Comparison of ENCODE assay signal across 21 mouse cellular contexts in the genomic region with DNA sequence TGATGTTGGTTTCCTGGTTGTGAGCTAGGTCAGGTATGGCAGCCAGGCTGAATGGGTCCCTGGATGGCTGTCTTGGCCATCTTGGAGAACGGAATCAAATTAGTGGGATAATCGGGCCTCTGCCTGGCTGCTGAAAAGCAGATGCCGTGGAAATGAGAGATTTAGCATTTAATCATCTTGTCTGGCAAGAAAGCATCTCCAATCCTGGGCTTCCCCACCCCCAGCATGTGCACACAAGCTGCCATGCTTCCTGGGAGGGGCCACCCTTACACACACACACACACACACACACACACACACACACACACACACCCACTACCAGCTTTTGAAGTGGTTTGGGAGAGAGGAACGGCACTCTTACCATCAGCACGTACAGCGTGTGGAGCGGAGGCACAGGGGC.
DNase-seq lines count a peak whose midpoint lies in the region; ATAC-seq and TF ChIP-seq lines count a peak whose summit lies in the region.
"Had no signal": no experiment of that assay in that cellular context is flagged by ENCODE, and none has a peak within 500 bp of the region (broad histone marks: within the 10 kb centered on the region; RNA-seq: fewer than 3 reads in every experiment).

No protein-coding gene starts in this region.

- no peak for TF ChIP-seq CTCF in brain, embryonic 14.5 days (IDR thresholded peaks at IDR 0.05; ENCODE audit: borderline replicate concordance, extremely low read depth, insufficient read depth, insufficient read length)

- no peak for TF ChIP-seq POLR2A in brain, embryonic 14.5 days (IDR thresholded peaks at IDR 0.05; ENCODE audit: borderline replicate concordance, extremely low read depth, insufficient read depth, insufficient read length, poor library complexity, severe bottlenecking)

- H3K4me1 ChIP-seq in forebrain, embryonic 16.5 days (replicated peaks; ENCODE audit: control insufficient read depth, insufficient read depth, low read length), result peaks cover 12% of the 10 kb centered on the region
- no peaks in the 10 kb centered on the region for H3K4me1 ChIP-seq in forebrain, embryonic 13.5 days
- peaks cover under 1% of the 10 kb centered on the region; the same call in 1 of the 2 replicates for H3K4me1 ChIP-seq in hindbrain, embryonic 15.5 days (replicated peaks)
- no peaks in the 10 kb centered on the region for H3K4me1 ChIP-seq in hindbrain, embryonic 11.5 days (replicated peaks; ENCODE audit: control insufficient read depth, insufficient read depth, low read length)
- H3K4me1 ChIP-seq in neural tube, embryonic 13.5 days (replicated peaks), result peaks cover 17% of the 10 kb centered on the region
- 0 out of 2 replicates have a peak, but pooled peaks cover 3% of the 10 kb centered on the region for H3K4me1 ChIP-seq in kidney, embryonic 16.5 days (ENCODE audit: insufficient read depth, low read length)

- no peak overlapping the region for H3K4me3 ChIP-seq in forebrain, embryonic 16.5 days (replicated peaks; ENCODE audit: low read length)
- no peak overlapping the region for H3K4me3 ChIP-seq in forebrain, embryonic 13.5 days
- no peak overlapping the region for H3K4me3 ChIP-seq in hindbrain, embryonic 15.5 days
- H3K4me3 ChIP-seq in hindbrain, embryonic 11.5 days (ENCODE audit: low read depth, low read length), result no peak overlapping the region
- H3K4me3 ChIP-seq in neural tube, embryonic 13.5 days, result no peak overlapping the region
- no peak overlapping the region for H3K4me3 ChIP-seq in kidney, embryonic 16.5 days (ENCODE audit: low read length)
- H3K4me3 ChIP-seq: embryonic facial prominence, embryonic 12.5 days; heart, embryonic 13.5 days had no signal

- peak overlapping the region; percentile 10; the same call in 1 of the 2 replicates for H3K27ac ChIP-seq in forebrain, embryonic 16.5 days (ENCODE audit: low read length)
- no peak overlapping the region for H3K27ac ChIP-seq in forebrain, embryonic 13.5 days
- 0 out of 2 replicates have a peak overlapping the region, but pooled peaks have one; percentile 19 for H3K27ac ChIP-seq in hindbrain, embryonic 15.5 days (replicated peaks)
- H3K27ac ChIP-seq in hindbrain, embryonic 11.5 days (ENCODE audit: low read depth, low read length), result no peak overlapping the region
- no peak overlapping the region for H3K27ac ChIP-seq in neural tube, embryonic 13.5 days (replicated peaks)
- H3K27ac ChIP-seq in kidney, embryonic 16.5 days (ENCODE audit: low read length), result no peak overlapping the region
- H3K27ac ChIP-seq: embryonic facial prominence, embryonic 12.5 days; heart, embryonic 13.5 days had no signal

- no peaks in the 10 kb centered on the region for H3K9me3 ChIP-seq in forebrain, embryonic 16.5 days (ENCODE audit: control insufficient read depth, low read length)
- no peaks in the 10 kb centered on the region for H3K9me3 ChIP-seq in forebrain, embryonic 13.5 days (replicated peaks)
- H3K9me3 ChIP-seq in hindbrain, embryonic 15.5 days, result no peaks in the 10 kb centered on the region
- no peaks in the 10 kb centered on the region for H3K9me3 ChIP-seq in hindbrain, embryonic 11.5 days (ENCODE audit: control insufficient read depth, low read length)
- H3K9me3 ChIP-seq in neural tube, embryonic 13.5 days, result no peaks in the 10 kb centered on the region
- H3K9me3 ChIP-seq in kidney, embryonic 16.5 days (ENCODE audit: low read length), result no peaks in the 10 kb centered on the region
- H3K9me3 ChIP-seq: embryonic facial prominence, embryonic 12.5 days; heart, embryonic 13.5 days had no signal

- H3K9ac ChIP-seq in forebrain, embryonic 16.5 days (replicated peaks; ENCODE audit: low read depth, low read length), result no peak overlapping the region
- no peak overlapping the region for H3K9ac ChIP-seq in forebrain, embryonic 13.5 days
- H3K9ac ChIP-seq in hindbrain, embryonic 15.5 days, result no peak overlapping the region
- H3K9ac ChIP-seq in hindbrain, embryonic 11.5 days (ENCODE audit: low read depth, low read length), result no peak overlapping the region
- H3K9ac ChIP-seq in neural tube, embryonic 13.5 days, result no peak overlapping the region
- no peak overlapping the region for H3K9ac ChIP-seq in kidney, embryonic 16.5 days (replicated peaks; ENCODE audit: low read length)
- H3K9ac ChIP-seq: embryonic facial prominence, embryonic 12.5 days; heart, embryonic 13.5 days had no signal

- peak; percentile 37; the same call in 1 of the 2 replicates for ATAC-seq in forebrain, embryonic 16.5 days
- no peak for ATAC-seq in forebrain, embryonic 13.5 days
- no peak for ATAC-seq in hindbrain, embryonic 15.5 days (ENCODE audit: low FRiP score, low read depth)
- no peak for ATAC-seq in hindbrain, embryonic 11.5 days (ENCODE audit: low FRiP score)
- peak; percentile 17; the same call in 1 of the 2 replicates for ATAC-seq in neural tube, embryonic 13.5 days (ENCODE audit: low read depth)
- no peak for ATAC-seq in kidney, embryonic 16.5 days (ENCODE audit: low FRiP score, low TSS enrichment)
- ATAC-seq: CD4-positive, CD25-positive, alpha-beta regulatory T cell, adult 4 months; intestine, embryonic 16.5 days had no signal

- WGBS in forebrain, embryonic 16.5 days, result 61% methylated on average over 7 of the region's 7 CpGs
- 84% methylated on average over 7 of the region's 7 CpGs for WGBS in forebrain, embryonic 13.5 days
- 60% methylated on average over 7 of the region's 7 CpGs for WGBS in hindbrain, embryonic 15.5 days
- 85% methylated on average over 7 of the region's 7 CpGs for WGBS in hindbrain, embryonic 11.5 days
- WGBS in neural tube, embryonic 13.5 days, result 74% methylated on average over 7 of the region's 7 CpGs
- WGBS in kidney, embryonic 16.5 days, result 93% methylated on average over 7 of the region's 7 CpGs

- DNase-seq in hindbrain, embryonic 11.5 days (ENCODE audit: low spot score), result no peak
- no peak for DNase-seq in neural tube, embryonic 10.5 days (ENCODE audit: extremely low spot score, low spot score)
- DNase-seq in brain, embryonic 14.5 days (ENCODE audit: low read depth), result peak; percentile 54
- DNase-seq: adrenal gland, adult 8-10 months; adrenal gland, postnatal 36 days; cerebellum, adult 11-12 months; cerebellum, adult 9-10 months; gastrocnemius, postnatal 36 days; heart, adult 11 months; heart, postnatal 36 days; kidney, adult 2 months had no signal

- H3K27me3 ChIP-seq in forebrain, embryonic 16.5 days (replicated peaks; ENCODE audit: control insufficient read depth, insufficient read depth, low read length), result no peaks in the 10 kb centered on the region
- H3K27me3 ChIP-seq in forebrain, embryonic 13.5 days, result no peaks in the 10 kb centered on the region
- no peaks in the 10 kb centered on the region for H3K27me3 ChIP-seq in hindbrain, embryonic 15.5 days
- H3K27me3 ChIP-seq in hindbrain, embryonic 11.5 days (ENCODE audit: control insufficient read depth, insufficient read depth, low read length), result no peaks in the 10 kb centered on the region
- no peaks in the 10 kb centered on the region for H3K27me3 ChIP-seq in neural tube, embryonic 13.5 days
- H3K27me3 ChIP-seq in kidney, embryonic 16.5 days (ENCODE audit: insufficient read depth, low read length), result no peaks in the 10 kb centered on the region
- H3K27me3 ChIP-seq: embryonic facial prominence, embryonic 12.5 days; heart, embryonic 13.5 days had no signal

- H3K36me3 ChIP-seq in forebrain, embryonic 16.5 days (ENCODE audit: control insufficient read depth, insufficient read depth), result no peaks in the 10 kb centered on the region
- H3K36me3 ChIP-seq in forebrain, embryonic 13.5 days (ENCODE audit: poor library complexity, severe bottlenecking), result no peaks in the 10 kb centered on the region
- H3K36me3 ChIP-seq in hindbrain, embryonic 15.5 days, result no peaks in the 10 kb centered on the region
- H3K36me3 ChIP-seq in hindbrain, embryonic 11.5 days (ENCODE audit: control insufficient read depth, insufficient read depth, low read length), result no peaks in the 10 kb centered on the region
- peaks cover 18% of the 10 kb centered on the region; the same call in 1 of the 2 replicates for H3K36me3 ChIP-seq in neural tube, embryonic 13.5 days
- H3K36me3 ChIP-seq in kidney, embryonic 16.5 days (ENCODE audit: insufficient read depth, low read length), result 0 out of 2 replicates have a peak, but pooled peaks cover 3% of the 10 kb centered on the region
- H3K36me3 ChIP-seq: embryonic facial prominence, embryonic 12.5 days; G1E had no signal

- no peak overlapping the region for H3K4me2 ChIP-seq in forebrain, embryonic 16.5 days (ENCODE audit: low read length)
- no peak overlapping the region for H3K4me2 ChIP-seq in forebrain, embryonic 13.5 days
- H3K4me2 ChIP-seq in hindbrain, embryonic 15.5 days, result no peak overlapping the region
- no peak overlapping the region for H3K4me2 ChIP-seq in hindbrain, embryonic 11.5 days (replicated peaks; ENCODE audit: low read depth, low read length)
- no peak overlapping the region for H3K4me2 ChIP-seq in neural tube, embryonic 13.5 days
- H3K4me2 ChIP-seq in kidney, embryonic 16.5 days (replicated peaks; ENCODE audit: low read depth, low read length), result no peak overlapping the region
- H3K4me2 ChIP-seq: embryonic facial prominence, embryonic 12.5 days; heart, embryonic 13.5 days had no signal

Comparison
In these comparisons a context has a peak if more than half of its experiments do, and no peak if none do; other contexts are left out.
1. ATAC-seq: peak in forebrain, embryonic 16.5 days (single experiment) and neural tube, embryonic 13.5 days (single experiment); none in forebrain, embryonic 13.5 days (single experiment), hindbrain, embryonic 15.5 days (single experiment), hindbrain, embryonic 11.5 days (single experiment) and kidney, embryonic 16.5 days (single experiment).
2. H3K27ac ChIP-seq: peak in forebrain, embryonic 16.5 days (single experiment) and hindbrain, embryonic 15.5 days (single experiment); none in forebrain, embryonic 13.5 days (single experiment), hindbrain, embryonic 11.5 days (single experiment), neural tube, embryonic 13.5 days (single experiment) and kidney, embryonic 16.5 days (single experiment).